Mouse (Mus musculus) myocyte (in vitro differentiated cells): ENCODE data around the gene Mtif2.

ENCODE experiments used
- E2F4 ChIP-seq: IDR thresholded peaks from one replicate; pipeline ENCODE4 v1.6.1; 2011; ENCODE audit warnings: mild to moderate bottlenecking, control low read depth, moderate library complexity; ENCODE audit not compliant: insufficient read depth
- MAX ChIP-seq: IDR thresholded peaks from one replicate; pipeline ENCODE4 v1.6.1; 2011; ENCODE audit warnings: low read depth, mild to moderate bottlenecking, control low read depth
- MYOG ChIP-seq, 3 experiments: IDR thresholded peaks; one replicate each; pipeline ENCODE4 v1.6.1; 2011; ENCODE audit warnings: control low read depth in 2 of 3, low read depth in 2 of 3, mild to moderate bottlenecking in 2 of 3; ENCODE audit not compliant: insufficient read length in 2 of 3, control insufficient read depth in 1 of 3, insufficient read depth in 1 of 3
- POLR2A ChIP-seq: IDR thresholded peaks from one replicate; pipeline ENCODE4 v1.6.1; 2011; ENCODE audit warnings: low read depth, mild to moderate bottlenecking, control low read depth, moderate library complexity; ENCODE audit not compliant: insufficient read length
- TCF3 ChIP-seq: IDR thresholded peaks from one replicate; pipeline ENCODE4 v1.6.1; 2011; ENCODE audit warnings: low read depth, control low read depth; ENCODE audit not compliant: insufficient read length

DNA sequence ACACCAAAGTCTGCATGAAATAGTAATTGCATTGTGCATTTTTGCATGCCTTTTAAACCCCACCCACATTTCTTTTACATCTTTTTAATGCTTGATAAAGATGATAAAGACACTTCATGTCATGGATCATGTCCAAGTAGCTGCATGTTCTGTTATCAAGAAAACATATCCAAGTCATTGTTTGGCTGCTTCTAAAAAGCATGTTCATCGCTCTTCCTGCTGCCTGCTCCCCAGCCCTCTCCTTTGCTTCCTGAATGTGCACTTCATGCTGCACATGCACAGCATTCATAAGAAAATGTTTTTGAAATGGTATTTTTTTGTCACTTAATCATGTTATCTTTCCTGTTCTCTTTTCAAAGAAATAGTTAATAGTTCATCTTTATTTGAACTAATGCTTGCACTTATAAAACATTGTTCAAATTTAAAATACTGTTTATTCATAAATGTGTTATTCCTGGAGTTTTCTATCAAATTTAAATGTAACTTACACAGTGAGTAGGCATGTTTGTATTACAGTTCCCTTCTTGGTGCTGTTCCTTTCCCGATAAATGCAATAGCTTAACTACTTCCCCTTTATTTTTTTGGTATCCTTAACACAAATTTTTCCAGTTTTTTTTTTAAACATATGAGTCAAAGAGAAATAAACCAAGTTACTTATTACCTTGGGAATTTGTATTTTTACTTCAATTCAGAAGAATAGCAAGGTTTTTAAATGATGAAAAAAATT is 21.1 kb upstream of the Mtif2 start:
- TF ChIP-seq MAX (no peak), POLR2A (no peak), MYOG (IDR thresholded peaks at IDR 0.05; ENCODE audit: control insufficient read depth in 1 of 3, insufficient read depth in 1 of 3, insufficient read length in 2 of 3, low read depth in 2 of 3) (no peak), TCF3 (no peak), E2F4 (no peak)
